8 mouse cellular contexts compared by ENCODE assay signal in genomic region chr9:110653655-110654461, GRCm38 (mm10). TPM values are rescaled to one million over a fixed set of nuclear protein-coding genes. Genes with fewer than 3 reads are reported as not detected.
DNase-seq lines count a peak whose midpoint lies in the region; ATAC-seq and TF ChIP-seq lines count a peak whose summit lies in the region.

Nbeal2 (minus strand) TSS chr9:110654161.

- no peaks in the 10 kb centered on the region; the same call in 1 of the 2 replicates for H3K27me3 ChIP-seq in forebrain, embryonic 16.5 days (replicated peaks; ENCODE audit: control insufficient read depth, insufficient read depth, low read length)
- no peaks in the 10 kb centered on the region for H3K27me3 ChIP-seq in neural tube, embryonic 14.5 days (ENCODE audit: control insufficient read depth, insufficient read depth, low read length)

- peak within 1 kb of the TSS; percentile 66 to 77 for H3K4me3 ChIP-seq in ES-E14 (ENCODE audit: insufficient read depth in 1 of 2, low read depth in 1 of 2, low read length in 2 of 2, poor library complexity in 1 of 2, severe bottlenecking in 1 of 2)
- peak within 1 kb of the TSS; percentile 68 for H3K4me3 ChIP-seq in forebrain, embryonic 16.5 days (replicated peaks; ENCODE audit: low read length)
- peak within 1 kb of the TSS; percentile 47 for H3K4me3 ChIP-seq in neural tube, embryonic 14.5 days (ENCODE audit: low read depth, low read length)

- H3K36me3 ChIP-seq in ES-E14 (ENCODE audit: control insufficient read depth, insufficient read depth, low read length, poor library complexity, severe bottlenecking): no peaks in the 10 kb centered on the region
- H3K36me3 ChIP-seq in forebrain, embryonic 16.5 days (ENCODE audit: control insufficient read depth, insufficient read depth): no peaks in the 10 kb centered on the region
- no peaks in the 10 kb centered on the region for H3K36me3 ChIP-seq in neural tube, embryonic 14.5 days (ENCODE audit: control insufficient read depth, insufficient read depth, low read length)

- peak; percentile 91 for DNase-seq in ES-E14 (ENCODE audit: low read depth, low spot score)
- peak; percentile 90 for DNase-seq in cerebellum, adult 11-12 months
- DNase-seq in heart, postnatal 25 days (ENCODE audit: low spot score): peak; percentile 96
- peak; percentile 70 to 76 for DNase-seq in layer of hippocampus, adult 18-20 months (ENCODE audit: low spot score in 2 of 2)
- DNase-seq in lung, adult 18-20 months: peak; percentile 99
- peak; percentile 92 for DNase-seq in testis, postnatal 10 days (ENCODE audit: low spot score)

- intact Hi-C loops in heart, postnatal 25 days (cut with DNase I): no loop called here

- 0% methylated on average over 66 of the region's 75 CpGs for WGBS in forebrain, embryonic 16.5 days
- WGBS in neural tube, embryonic 14.5 days: under 1% methylated on average over 67 of the region's 75 CpGs

- ATAC-seq in forebrain, embryonic 16.5 days: peak; percentile 32
- ATAC-seq in neural tube, embryonic 14.5 days (ENCODE audit: low read depth): peak; percentile 50; the same call in 1 of the 2 replicates

- in situ Hi-C loops in ES-E14 (cut with MboI; ENCODE audit: low sequenced_read_pairs in 2 of 2, unreplicated experiment in 2 of 2): no loop called here

- peak within 1 kb of the TSS; percentile 99 for H3K4me2 ChIP-seq in forebrain, embryonic 16.5 days (ENCODE audit: low read length)
- H3K4me2 ChIP-seq in neural tube, embryonic 14.5 days (ENCODE audit: low read depth, low read length): peak within 1 kb of the TSS; percentile 82

- peaks cover 3 to 15% of the 10 kb centered on the region in 2 experiments; a peak in 2 of 4 replicates for H3K4me1 ChIP-seq in ES-E14 (ENCODE audit: control insufficient read depth in 2 of 2, insufficient read depth in 2 of 2, low read length in 2 of 2, poor library complexity in 1 of 2)
- peaks cover 61% of the 10 kb centered on the region for H3K4me1 ChIP-seq in forebrain, embryonic 16.5 days (replicated peaks; ENCODE audit: control insufficient read depth, insufficient read depth, low read length)
- peaks cover 8% of the 10 kb centered on the region; the same call in 1 of the 2 replicates for H3K4me1 ChIP-seq in neural tube, embryonic 14.5 days (ENCODE audit: control insufficient read depth, insufficient read depth, low read length)

- peak within 1 kb of the TSS; percentile 38 for H3K9ac ChIP-seq in ES-E14 (ENCODE audit: insufficient read depth, low read depth, low read length, poor library complexity, severe bottlenecking)
- peak within 1 kb of the TSS; percentile 67 for H3K9ac ChIP-seq in forebrain, embryonic 16.5 days (replicated peaks; ENCODE audit: low read depth, low read length)
- peak within 1 kb of the TSS; percentile 50 for H3K9ac ChIP-seq in neural tube, embryonic 14.5 days (replicated peaks; ENCODE audit: low read depth, low read length)

- no peaks in the 10 kb centered on the region for H3K9me3 ChIP-seq in ES-E14 (ENCODE audit: control insufficient read depth, insufficient read depth, low read depth, low read length)
- no peaks in the 10 kb centered on the region for H3K9me3 ChIP-seq in forebrain, embryonic 16.5 days (ENCODE audit: control insufficient read depth, low read length)
- no peaks in the 10 kb centered on the region for H3K9me3 ChIP-seq in neural tube, embryonic 14.5 days (ENCODE audit: control insufficient read depth, low read length)

- H3K27ac ChIP-seq in ES-E14 (ENCODE audit: insufficient read depth, low read depth, low read length, poor library complexity, severe bottlenecking): no peak within 1 kb of the TSS
- no peak within 1 kb of the TSS for H3K27ac ChIP-seq in forebrain, embryonic 16.5 days (ENCODE audit: low read length)
- H3K27ac ChIP-seq in neural tube, embryonic 14.5 days (ENCODE audit: low read depth, low read length): no peak within 1 kb of the TSS

TF ChIP-seq in ES-E14, 5 proteins besides CTCF, POLR2A, EP300 and RAD21:
- TF ChIP-seq HCFC1 (IDR thresholded peaks at IDR 0.05; ENCODE audit: borderline replicate concordance, insufficient read depth, low read length) (peak; percentile 34; the same call in 1 of the 2 replicates), CHD2 (IDR thresholded peaks at IDR 0.05; ENCODE audit: low read depth, low read length) (no peak)

RNA-seq across cellular contexts. Expression of gene Nbeal2, which starts in this region (rescaled TPM):
- total RNA-seq in ES-E14 (2012; rRNA removed): 13.6 and 24.1 TPM in 2 replicates
- polyA plus RNA-seq in forebrain, embryonic 16.5 days (2015; fragmentation: Nextera tagmentation; extraction: Ambion mirVana): 2.3 and 5.9 TPM in 2 replicates
- 1 to 10 TPM; 8.2 to 8.7 TPM for total RNA-seq in heart, postnatal 25 days (2021)
- 10 to 100 TPM; 13.4 to 18.9 TPM for total RNA-seq in layer of hippocampus, adult 18-20 months (2021)
- 4.8 and 5.0 TPM in 2 replicates for polyA plus RNA-seq in neural tube, embryonic 14.5 days (2014; fragmentation: Nextera tagmentation; extraction: Ambion mirVana)
